Mouse (Mus musculus): Measurements from ENCODE around the gene Pdap1. TPM values are rescaled to one million over a fixed set of nuclear protein-coding genes. Genes with fewer than 3 reads are reported as not detected.

Gene Pdap1
- polyA plus RNA-seq (2012; rRNA removed; ENCODE audit: low replicate concordance) = 21.0 and 26.7 TPM in 2 replicates

DNA sequence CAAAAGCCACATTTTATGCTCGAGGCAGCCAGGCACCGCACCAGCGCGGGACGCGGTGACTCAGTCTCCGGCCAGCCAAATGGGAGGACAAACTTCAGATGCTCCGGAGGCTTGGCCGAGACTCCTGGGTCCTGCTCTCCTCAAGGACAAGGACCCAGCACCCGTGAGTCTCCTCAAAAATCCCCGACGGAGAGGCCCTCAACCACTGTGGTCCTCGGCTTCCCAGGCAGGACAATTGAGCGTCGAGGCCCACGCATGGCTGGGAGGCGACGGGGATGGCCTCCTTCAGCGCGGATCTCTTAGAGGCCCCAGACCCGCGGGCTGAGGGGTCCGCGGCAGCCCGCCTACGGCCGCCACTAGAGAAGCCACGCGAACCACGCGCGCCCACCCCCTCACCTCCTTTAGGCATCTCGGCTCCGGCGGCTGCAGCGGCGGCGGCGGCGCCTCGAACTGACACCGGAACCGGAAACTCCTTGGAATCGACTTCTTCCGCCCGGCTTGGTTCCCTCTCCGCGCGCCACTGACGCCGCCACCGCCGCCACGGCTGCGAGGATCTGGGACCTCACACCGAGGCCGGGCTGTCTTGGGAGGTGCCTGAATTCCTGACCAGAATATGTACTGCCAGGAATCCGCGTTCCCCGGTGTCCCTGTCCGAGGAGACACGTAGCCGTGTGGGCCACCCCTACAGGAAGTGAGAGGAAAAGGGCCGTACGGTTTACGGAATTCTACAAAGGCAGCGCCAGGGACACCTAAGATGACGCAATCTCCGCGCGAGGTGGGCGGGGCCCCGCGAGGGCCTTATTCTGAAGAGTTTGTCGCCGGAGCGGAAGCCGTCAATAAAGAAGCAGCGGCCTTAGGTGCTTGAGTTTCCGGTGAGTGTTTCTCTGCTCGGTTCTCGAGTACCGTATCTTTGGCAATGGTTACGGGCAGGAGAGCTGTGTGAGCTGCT is at the start of gene Pdap1, which contains the start of gene Bud31:
Gene Pdap1, minus strand, starts transcription at position 668 of the 949 bp plus-strand sequence.
Gene Bud31, plus strand, starts transcription at position 792 of the 949 bp plus-strand sequence.

GRCm38 (mm10) chr5:145166536-145167305 is 26.7 kb upstream of the Pdap1 start, which contains the start of the genes Ptcd1 and Cpsf4:
Ptcd1 (minus strand) TSS chr5:145167108.
Cpsf4 (plus strand) TSS chr5:145167213.

GRCm38 (mm10) chr5:145114071-145114605 is 25.9 kb downstream of the Pdap1 start, which contains the start of gene Arpc1b:
Arpc1b (plus strand) TSS chr5:145114215.

DNA sequence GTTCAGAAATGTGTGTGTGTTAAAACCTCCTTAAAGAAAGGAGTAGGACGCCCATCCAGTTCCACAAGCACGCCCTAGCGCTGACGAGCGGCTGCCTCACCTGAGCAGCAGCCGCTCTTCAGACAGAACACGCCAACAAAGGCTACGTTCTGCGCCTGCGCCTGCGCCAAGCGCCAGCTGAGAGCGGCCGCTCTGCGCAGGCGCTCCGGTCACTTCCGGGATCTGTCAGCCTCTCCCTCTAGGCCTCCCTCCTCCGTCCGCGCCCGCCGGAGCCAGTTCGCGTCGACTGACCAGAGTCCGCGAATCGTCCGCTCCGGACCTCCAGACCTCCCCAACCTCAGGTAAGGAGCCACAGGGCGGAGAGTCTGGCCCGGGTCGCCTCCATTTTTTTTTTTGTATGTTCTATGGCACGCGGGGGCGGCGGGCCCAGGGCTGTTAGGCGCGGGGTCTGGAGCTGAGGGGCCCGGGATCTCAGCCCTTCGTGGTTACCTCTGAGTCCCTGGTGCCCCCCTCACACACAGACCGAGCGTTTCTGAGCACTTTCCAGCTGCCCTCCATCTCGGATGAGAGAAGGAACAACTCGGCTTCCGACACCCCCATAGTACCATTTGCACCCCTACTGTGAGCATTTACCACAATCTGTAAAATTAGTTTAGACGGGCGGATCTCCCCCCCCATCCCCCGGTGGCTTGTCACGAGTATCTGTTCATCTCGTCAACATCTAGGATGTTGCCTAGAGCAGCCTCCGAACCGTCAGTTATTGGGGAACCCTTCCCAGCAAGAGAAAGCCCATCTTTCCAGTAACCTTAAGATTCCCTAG is 56.2 kb downstream of the Pdap1 start, which contains the start of the genes Arpc1a and Kpna7:
Gene Arpc1a, plus strand, starts transcription at position 199 of the 820 bp plus-strand sequence.
Gene Kpna7, minus strand, starts transcription at position 399 of the 820 bp plus-strand sequence.

Other genes with a start within 250 kb of the Pdap1 start
- 36.6 and 42.3 TPM in 2 replicates for gene Smurf1, start 174.4 kb downstream of the Pdap1 start, polyA plus RNA-seq (2012; rRNA removed; ENCODE audit: low replicate concordance)
- gene Gm4871, start 107.5 kb downstream of the Pdap1 start, polyA plus RNA-seq (2012; rRNA removed; ENCODE audit: low replicate concordance) = not detected in 2 replicates
- not detected in 2 replicates for gene 1700018F24Rik, start 97.2 kb downstream of the Pdap1 start, polyA plus RNA-seq (2012; rRNA removed; ENCODE audit: low replicate concordance)
- gene Arpc1a, start 56.4 kb downstream of the Pdap1 start, polyA plus RNA-seq (2012; rRNA removed; ENCODE audit: low replicate concordance) = 103 and 111 TPM in 2 replicates
- not detected in 2 replicates for gene Kpna7, start 56.2 kb downstream of the Pdap1 start, polyA plus RNA-seq (2012; rRNA removed; ENCODE audit: low replicate concordance)
- gene Arpc1b, start 26.0 kb downstream of the Pdap1 start, polyA plus RNA-seq (2012; rRNA removed; ENCODE audit: low replicate concordance) = 586 and 942 TPM in 2 replicates
- gene Bud31, start 124 bp upstream of the Pdap1 start, polyA plus RNA-seq (2012; rRNA removed; ENCODE audit: low replicate concordance) = 36.2 and 74.0 TPM in 2 replicates
- gene Ptcd1, start 26.9 kb upstream of the Pdap1 start, polyA plus RNA-seq (2012; rRNA removed; ENCODE audit: low replicate concordance) = 13.3 and 13.5 TPM in 2 replicates
- 22.3 and 29.3 TPM in 2 replicates for gene Cpsf4, start 27.0 kb upstream of the Pdap1 start, polyA plus RNA-seq (2012; rRNA removed; ENCODE audit: low replicate concordance)
- gene Atp5j2, start 51.8 kb upstream of the Pdap1 start, polyA plus RNA-seq (2012; rRNA removed; ENCODE audit: low replicate concordance) = 99.7 and 184 TPM in 2 replicates
- gene Zkscan14, start 61.6 kb upstream of the Pdap1 start, polyA plus RNA-seq (2012; rRNA removed; ENCODE audit: low replicate concordance) = 2.7 and 3.5 TPM in 2 replicates
- 3.2 and 5.7 TPM in 2 replicates for gene Zkscan5, start 64.3 kb upstream of the Pdap1 start, polyA plus RNA-seq (2012; rRNA removed; ENCODE audit: low replicate concordance)
- 12.0 and 23.5 TPM in 2 replicates for gene Zfp655, start 91.5 kb upstream of the Pdap1 start, polyA plus RNA-seq (2012; rRNA removed; ENCODE audit: low replicate concordance)
- 14.3 and 22.2 TPM in 2 replicates for gene Zscan25, start 140.3 kb upstream of the Pdap1 start, polyA plus RNA-seq (2012; rRNA removed; ENCODE audit: low replicate concordance)
- 3.2 and 10.4 TPM in 2 replicates for gene Cyp3a57, start 205.0 kb upstream of the Pdap1 start, polyA plus RNA-seq (2012; rRNA removed; ENCODE audit: low replicate concordance)

Measured in mammary gland, adult 2 months (tissue).